Mouse (Mus musculus) lung, embryonic 15.5 days (tissue): ENCODE measurements at regions not wholly inside any gene's neighbourhood (a gene's known extent, or its start where the extent isn't known, plus 50 kb on each side); places are given as distances from the start of the nearest gene placed in this dataset.

ENCODE experiments used
- ATAC-seq: fragments of 200-750 bp; cut with Nextera tagmentation; 2 replicates; pipeline ENCODE4 v1.8.0; 2017; ENCODE audit warnings: moderate number of reproducible peaks, borderline replicate concordance; ENCODE audit not compliant: low FRiP score, low TSS enrichment; ENCODE audit errors: extremely low read depth
- H3K27ac ChIP-seq: fragments of 300-500 bp; sonication (generic); 2 replicates; pipeline ENCODE4 v1.5.1; 2015; ENCODE audit warnings: moderate library complexity, mild to moderate bottlenecking, inconsistent platforms
- H3K27me3 ChIP-seq: fragments of 300-500 bp; sonication (generic); 2 replicates; pipeline ENCODE4 v1.6.1; 2015; ENCODE audit warnings: inconsistent platforms
- H3K36me3 ChIP-seq: fragments of 300-500 bp; sonication (generic); 2 replicates; pipeline ENCODE4 v1.6.1; 2015; ENCODE audit warnings: inconsistent platforms
- H3K4me1 ChIP-seq: fragments of 300-500 bp; sonication (generic); 2 replicates; pipeline ENCODE4 v1.6.1; 2015; ENCODE audit warnings: inconsistent platforms
- H3K4me2 ChIP-seq: fragments of 300-500 bp; sonication (generic); 2 replicates; pipeline ENCODE4 v1.6.1; 2015; ENCODE audit warnings: inconsistent platforms, mild to moderate bottlenecking, moderate library complexity
- H3K4me3 ChIP-seq: fragments of 300-500 bp; sonication (generic); 2 replicates; pipeline ENCODE4 v1.5.1; 2015; ENCODE audit warnings: mild to moderate bottlenecking, inconsistent platforms
- H3K9ac ChIP-seq: fragments of 300-500 bp; sonication (generic); 2 replicates; pipeline ENCODE4 v1.6.1; 2015; ENCODE audit warnings: inconsistent platforms
- H3K9me3 ChIP-seq: fragments of 300-500 bp; sonication (generic); 2 replicates; pipeline ENCODE4 v1.6.1; 2016; ENCODE audit warnings: inconsistent platforms
- WGBS: fragments of 180-500 bp; shearing (Covaris S2); methylation state at CpG from one replicate; pipeline ENCODE4 v1.1.7; 2015; 5-methylcytosine and 5-hydroxymethylcytosine counted together

DNA sequence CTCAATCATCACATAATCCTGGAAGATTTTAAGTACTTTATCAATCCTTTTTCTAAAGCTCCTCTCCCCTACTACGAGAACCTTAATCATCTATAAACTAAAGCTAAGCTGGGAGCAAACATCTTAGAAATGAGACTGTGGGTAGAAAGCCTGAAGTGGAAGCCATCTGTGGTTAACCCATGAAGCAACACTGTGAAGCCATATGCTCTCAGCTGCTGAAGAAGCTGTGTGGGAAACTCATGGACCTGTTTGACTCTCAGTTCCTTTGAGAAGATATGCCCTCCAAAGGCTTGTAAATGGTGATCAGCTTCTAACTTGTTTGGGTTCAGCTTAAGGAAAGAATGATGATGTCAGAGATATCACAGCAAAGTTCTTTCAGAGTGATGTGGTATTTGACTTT, 372.2 kb upstream of the Mmadhc start:
- no peak overlapping the region for H3K9ac ChIP-seq
- no peak overlapping the region for H3K27ac ChIP-seq
- H3K9me3 ChIP-seq = no peaks in the 10 kb centered on the region
- H3K4me3 ChIP-seq = no peak overlapping the region
- no peak for ATAC-seq
- WGBS = 68% methylated on average over 1 of the region's 1 CpGs
- H3K4me1 ChIP-seq = no peaks in the 10 kb centered on the region
- H3K36me3 ChIP-seq = no peaks in the 10 kb centered on the region
- no peak overlapping the region for H3K4me2 ChIP-seq
- no peaks in the 10 kb centered on the region for H3K27me3 ChIP-seq

- no peak overlapping the region for H3K4me2 ChIP-seq
- H3K9me3 ChIP-seq = no peaks in the 10 kb centered on the region
- H3K4me3 ChIP-seq = no peak overlapping the region
- H3K27me3 ChIP-seq = no peaks in the 10 kb centered on the region
- WGBS = 32% methylated on average over 3 of the region's 3 CpGs
- H3K36me3 ChIP-seq = no peaks in the 10 kb centered on the region
- no peak overlapping the region for H3K27ac ChIP-seq
- no peak overlapping the region for H3K9ac ChIP-seq
- H3K4me1 ChIP-seq = no peaks in the 10 kb centered on the region
- no peak for ATAC-seq
Observed at GRCm38 (mm10) chr2:50667180-50667579, 370.6 kb upstream of the Mmadhc start.

- Histone ChIP-seq H3K27ac (no peak overlapping the region), H3K4me1 (no peaks in the 10 kb centered on the region), H3K4me2 (no peak overlapping the region), H3K9me3 (no peaks in the 10 kb centered on the region), H3K9ac (no peak overlapping the region), H3K27me3 (no peaks in the 10 kb centered on the region), H3K36me3 (no peaks in the 10 kb centered on the region), H3K4me3 (no peak overlapping the region)
- ATAC-seq = no peak
- 72% methylated on average over 1 of the region's 1 CpGs for WGBS
Observed at GRCm38 (mm10) chr2:50662504-50662903, 365.9 kb upstream of the Mmadhc start.

GRCm38 (mm10) chr2:50660000-50660399, 363.4 kb upstream of the Mmadhc start:
- ATAC-seq = no peak
- Histone ChIP-seq H3K36me3 (no peaks in the 10 kb centered on the region), H3K9ac (no peak overlapping the region), H3K4me3 (no peak overlapping the region), H3K27ac (no peak overlapping the region), H3K9me3 (no peaks in the 10 kb centered on the region), H3K4me2 (no peak overlapping the region), H3K27me3 (no peaks in the 10 kb centered on the region), H3K4me1 (no peaks in the 10 kb centered on the region)
- 60% methylated on average over 2 of the region's 2 CpGs for WGBS

DNA sequence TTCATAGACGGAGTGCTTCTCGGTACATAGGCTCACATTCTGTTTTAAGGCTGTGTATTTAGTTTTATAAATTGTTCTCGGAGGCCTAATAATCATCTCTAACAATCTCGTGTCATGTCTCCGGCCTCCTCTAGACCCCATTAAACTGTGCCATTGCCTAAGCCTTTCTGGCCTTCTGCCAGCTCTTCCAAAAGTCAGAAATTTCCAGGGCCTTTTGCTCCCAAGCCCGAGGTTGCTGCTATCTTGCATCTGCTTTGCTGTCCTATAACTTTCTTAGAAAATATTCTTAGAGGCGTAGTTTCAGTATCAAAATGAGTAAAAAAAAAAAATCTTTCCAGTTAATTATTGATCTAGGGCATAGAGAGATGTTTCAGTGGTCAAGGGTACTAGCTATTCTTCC, 361.2 kb upstream of the Mmadhc start:
- Histone ChIP-seq H3K4me2 (no peak overlapping the region), H3K27me3 (no peaks in the 10 kb centered on the region), H3K4me1 (no peaks in the 10 kb centered on the region), H3K9ac (no peak overlapping the region), H3K27ac (no peak overlapping the region), H3K9me3 (no peaks in the 10 kb centered on the region), H3K4me3 (no peak overlapping the region), H3K36me3 (no peaks in the 10 kb centered on the region)
- no peak for ATAC-seq
- 56% methylated on average over 7 of the region's 7 CpGs for WGBS

DNA sequence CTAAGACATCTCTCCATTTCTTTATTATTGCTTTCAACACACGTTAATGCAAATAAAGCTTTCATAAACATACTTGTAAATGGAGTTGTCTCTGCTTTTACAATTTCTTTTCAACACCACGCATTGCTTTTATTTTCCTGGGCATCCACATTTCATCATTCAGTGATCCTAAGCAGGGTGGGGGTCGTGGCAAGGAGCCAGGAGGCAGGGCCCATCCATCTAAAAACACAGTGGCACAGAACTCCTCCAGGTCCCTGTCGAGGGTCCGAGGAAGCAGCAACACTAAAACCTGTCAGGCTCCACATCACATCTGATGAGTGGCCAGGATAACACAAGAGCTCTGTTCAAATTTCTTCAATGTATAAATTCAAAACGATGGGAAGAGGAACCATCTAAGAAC, 359.8 kb upstream of the Mmadhc start:
- H3K27ac ChIP-seq = no peak overlapping the region
- no peaks in the 10 kb centered on the region for H3K27me3 ChIP-seq
- H3K36me3 ChIP-seq = no peaks in the 10 kb centered on the region
- H3K9ac ChIP-seq = no peak overlapping the region
- no peak overlapping the region for H3K4me3 ChIP-seq
- H3K4me2 ChIP-seq = no peak overlapping the region
- no peaks in the 10 kb centered on the region for H3K4me1 ChIP-seq
- no peak for ATAC-seq
- WGBS = 69% methylated on average over 6 of the region's 6 CpGs
- H3K9me3 ChIP-seq = no peaks in the 10 kb centered on the region

GRCm38 (mm10) chr2:50654953-50655324, 358.3 kb upstream of the Mmadhc start:
- H3K36me3 ChIP-seq = no peaks in the 10 kb centered on the region
- ATAC-seq = no peak
- no peak overlapping the region for H3K9ac ChIP-seq
- no peak overlapping the region for H3K4me2 ChIP-seq
- H3K27me3 ChIP-seq = no peaks in the 10 kb centered on the region
- H3K4me3 ChIP-seq = no peak overlapping the region
- no peak overlapping the region for H3K27ac ChIP-seq
- no peaks in the 10 kb centered on the region for H3K4me1 ChIP-seq
- no peaks in the 10 kb centered on the region for H3K9me3 ChIP-seq
- 66% methylated on average over 7 of the region's 7 CpGs for WGBS

DNA sequence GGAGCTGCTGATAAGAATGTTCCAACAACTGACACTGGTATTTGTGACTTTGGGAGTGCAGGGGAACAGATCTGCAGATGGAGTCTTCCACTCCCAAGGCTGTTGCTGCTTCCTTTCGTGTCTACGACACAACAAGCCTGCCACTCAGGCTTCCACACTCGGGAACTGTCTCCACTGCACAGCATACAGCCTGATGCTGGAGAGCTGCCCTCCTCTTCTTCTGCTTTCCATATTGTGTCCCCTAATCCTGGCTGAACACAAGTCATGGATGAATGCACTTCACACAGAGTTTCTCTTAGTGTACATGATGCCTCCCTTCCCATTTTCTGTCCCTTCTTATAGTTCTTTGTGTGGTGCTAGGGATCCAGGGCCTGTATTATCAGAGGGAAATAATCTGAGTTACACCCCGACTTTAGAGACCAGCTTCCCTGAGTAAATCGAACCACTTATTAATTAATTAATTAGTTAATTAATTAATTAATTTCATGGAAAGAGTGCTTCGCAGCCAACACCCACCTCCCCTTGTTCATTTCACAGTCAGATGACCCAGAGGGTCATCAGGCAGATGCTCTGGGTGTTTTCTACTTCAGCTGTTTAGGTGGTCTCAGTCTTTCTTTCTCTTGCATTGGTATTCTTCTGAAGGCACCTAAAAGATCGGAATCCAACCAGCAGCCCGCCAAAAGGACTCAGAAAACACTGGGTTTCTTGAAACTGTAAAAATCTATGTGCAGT, 357.8 kb upstream of the Mmadhc start:
- no peak overlapping the region for H3K4me3 ChIP-seq
- ATAC-seq = no peak
- no peaks in the 10 kb centered on the region for H3K4me1 ChIP-seq
- 76% methylated on average over 8 of the region's 8 CpGs for WGBS
- H3K36me3 ChIP-seq = no peaks in the 10 kb centered on the region
- no peak overlapping the region for H3K27ac ChIP-seq
- H3K9me3 ChIP-seq = no peaks in the 10 kb centered on the region
- no peaks in the 10 kb centered on the region for H3K27me3 ChIP-seq
- H3K4me2 ChIP-seq = no peak overlapping the region
- H3K9ac ChIP-seq = no peak overlapping the region

DNA sequence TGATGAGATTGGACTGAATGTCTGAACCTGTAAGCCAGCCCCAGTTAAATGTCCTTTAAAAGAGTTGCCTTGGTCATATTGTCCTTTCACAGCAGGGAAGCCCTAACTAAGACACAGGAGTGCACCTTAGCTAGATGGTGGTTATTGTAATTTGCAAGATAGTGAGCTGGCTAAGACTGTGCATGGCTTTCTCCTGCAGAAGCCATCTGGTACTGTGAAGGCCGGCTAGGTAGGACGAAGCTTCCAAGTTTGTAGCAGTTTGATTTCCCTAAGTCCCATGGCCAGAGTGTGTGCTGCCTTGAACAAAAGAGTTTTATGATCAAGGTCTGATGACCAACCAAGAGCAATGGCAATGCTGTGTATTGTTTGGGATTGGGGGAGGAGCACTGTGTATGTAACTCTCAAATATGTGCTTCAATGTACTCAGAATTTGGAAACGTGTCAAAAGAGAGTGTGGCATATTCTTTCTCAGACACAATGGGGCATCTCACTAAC, 356.6 kb upstream of the Mmadhc start:
- Histone ChIP-seq H3K4me2 (no peak overlapping the region), H3K27ac (no peak overlapping the region), H3K27me3 (no peaks in the 10 kb centered on the region), H3K9ac (no peak overlapping the region), H3K9me3 (no peaks in the 10 kb centered on the region), H3K36me3 (no peaks in the 10 kb centered on the region), H3K4me3 (no peak overlapping the region), H3K4me1 (no peaks in the 10 kb centered on the region)
- ATAC-seq = no peak
- WGBS = 86% methylated on average over 3 of the region's 3 CpGs

GRCm38 (mm10) chr2:50649656-50650055, 353.1 kb upstream of the Mmadhc start:
- 67% methylated on average over 3 of the region's 3 CpGs for WGBS
- Histone ChIP-seq H3K27ac (no peak overlapping the region), H3K4me1 (no peaks in the 10 kb centered on the region), H3K36me3 (no peaks in the 10 kb centered on the region), H3K4me2 (no peak overlapping the region), H3K27me3 (no peaks in the 10 kb centered on the region), H3K9ac (no peak overlapping the region), H3K9me3 (no peaks in the 10 kb centered on the region), H3K4me3 (no peak overlapping the region)
- no peak for ATAC-seq

DNA sequence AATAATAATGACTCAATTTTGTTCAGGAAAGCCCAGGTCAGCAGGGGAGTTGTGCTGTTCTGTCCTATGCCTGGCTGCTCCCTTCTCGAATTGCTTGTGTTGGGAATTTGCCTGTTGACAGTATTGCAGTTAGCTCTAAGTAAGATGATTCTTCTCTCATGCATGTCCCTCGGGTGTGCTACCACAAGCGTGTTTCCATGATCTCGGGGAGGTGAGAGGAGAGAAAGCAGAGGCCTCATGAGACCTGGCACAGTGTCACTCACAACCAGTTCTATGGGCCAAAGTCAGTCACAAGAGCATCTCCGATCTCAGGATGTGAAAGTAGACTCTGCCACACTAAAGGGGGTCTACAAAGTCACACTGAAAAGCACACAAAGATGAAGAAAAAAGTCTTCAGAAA, 346.6 kb upstream of the Mmadhc start:
- no peak overlapping the region for H3K4me3 ChIP-seq
- 79% methylated on average over 5 of the region's 5 CpGs for WGBS
- H3K27ac ChIP-seq = no peak overlapping the region
- no peaks in the 10 kb centered on the region for H3K36me3 ChIP-seq
- no peaks in the 10 kb centered on the region for H3K9me3 ChIP-seq
- ATAC-seq = no peak
- H3K4me1 ChIP-seq = no peaks in the 10 kb centered on the region
- no peaks in the 10 kb centered on the region for H3K27me3 ChIP-seq
- no peak overlapping the region for H3K4me2 ChIP-seq
- no peak overlapping the region for H3K9ac ChIP-seq

GRCm38 (mm10) chr2:50642198-50642597, 345.6 kb upstream of the Mmadhc start:
- no peak for ATAC-seq

GRCm38 (mm10) chr2:50635896-50636295, 339.3 kb upstream of the Mmadhc start:
- Histone ChIP-seq H3K36me3 (no peaks in the 10 kb centered on the region), H3K4me3 (no peak overlapping the region), H3K27ac (no peak overlapping the region), H3K9me3 (no peaks in the 10 kb centered on the region), H3K27me3 (no peaks in the 10 kb centered on the region), H3K4me1 (no peaks in the 10 kb centered on the region), H3K9ac (no peak overlapping the region), H3K4me2 (no peak overlapping the region)
- ATAC-seq = no peak
- WGBS = 70% methylated on average over 2 of the region's 2 CpGs

More at GRCm38 (mm10) chr2:50642198-50642597, 345.6 kb upstream of the Mmadhc start:
- WGBS = 56% methylated on average over 2 of the region's 2 CpGs
- H3K9ac ChIP-seq = no peak overlapping the region
- H3K27ac ChIP-seq = no peak overlapping the region
- no peak overlapping the region for H3K4me2 ChIP-seq
- H3K4me1 ChIP-seq = no peaks in the 10 kb centered on the region
- H3K9me3 ChIP-seq = no peaks in the 10 kb centered on the region
- no peaks in the 10 kb centered on the region for H3K36me3 ChIP-seq
- H3K27me3 ChIP-seq = no peaks in the 10 kb centered on the region
- H3K4me3 ChIP-seq = no peak overlapping the region
